Mouse (Mus musculus) liver, embryonic 12.5 days (tissue): ENCODE results near the gene Irf4. TPM values are rescaled to one million over a fixed set of nuclear protein-coding genes. Genes with fewer than 3 reads are reported as not detected.

Experiments used
- ATAC-seq: fragments of 200-750 bp; cut with Nextera tagmentation; 2 replicates; pipeline ENCODE4 v1.8.0; 2017; ENCODE audit warnings: moderate number of reproducible peaks, mild to moderate bottlenecking, moderate library complexity
- H3K27ac ChIP-seq: fragments of 300-500 bp; sonication (generic); 2 replicates; pipeline ENCODE4 v1.5.1; 2016; ENCODE audit warnings: mild to moderate bottlenecking
- H3K27me3 ChIP-seq: fragments of 300-500 bp; sonication (generic); replicated peaks from 2 replicates; pipeline ENCODE4 v1.6.1; 2016; ENCODE audit warnings: mild to moderate bottlenecking, moderate library complexity
- H3K36me3 ChIP-seq: fragments of 300-500 bp; sonication (generic); 2 replicates; pipeline ENCODE4 v1.6.1; 2016; ENCODE audit warnings: mild to moderate bottlenecking, moderate library complexity
- H3K4me1 ChIP-seq: fragments of 300-500 bp; sonication (generic); 2 replicates; pipeline ENCODE4 v1.6.1; 2016
- H3K4me2 ChIP-seq: fragments of 300-500 bp; sonication (generic); 2 replicates; pipeline ENCODE4 v1.6.1; 2016; ENCODE audit warnings: mild to moderate bottlenecking, moderate library complexity
- H3K4me3 ChIP-seq: fragments of 300-500 bp; sonication (generic); 2 replicates; pipeline ENCODE4 v1.5.1; 2016; ENCODE audit warnings: mild to moderate bottlenecking, moderate library complexity
- H3K9ac ChIP-seq: fragments of 300-500 bp; sonication (generic); 2 replicates; pipeline ENCODE4 v1.6.1; 2016; ENCODE audit warnings: mild to moderate bottlenecking, moderate library complexity
- H3K9me3 ChIP-seq: fragments of 300-500 bp; sonication (generic); replicated peaks from 2 replicates; pipeline ENCODE4 v1.6.1; 2016; ENCODE audit warnings: mild to moderate bottlenecking, moderate library complexity
- WGBS: fragments of 180-500 bp; shearing (Covaris S2); methylation state at CpG from one replicate; pipeline ENCODE4 v1.1.7; 2016; ENCODE audit not compliant: insufficient replicate concordance; 5-methylcytosine and 5-hydroxymethylcytosine counted together
- polyA plus RNA-seq: library from polyadenylated mRNA; unstranded; fragments of >200 nt; fragmentation: Nextera tagmentation; extraction: Ambion mirVana; gene quantifications from 2 replicates; pipeline ENCODE4 v1.2.1, GENCODE M21; 2016

The Irf4 gene
- polyA plus RNA-seq, 1 experiment from 2014 or later, result not detected

- no peak overlapping the region for H3K27ac ChIP-seq
- H3K4me3 ChIP-seq, result no peak overlapping the region
- WGBS, result 54% methylated on average over 6 of the region's 6 CpGs
- no peak overlapping the region for H3K9ac ChIP-seq
- H3K27me3 ChIP-seq, result peaks cover 14% of the 10 kb centered on the region
- no peaks in the 10 kb centered on the region for H3K4me1 ChIP-seq
- no peak overlapping the region for H3K4me2 ChIP-seq
- ATAC-seq, result no peak
- H3K9me3 ChIP-seq, result no peaks in the 10 kb centered on the region
- H3K36me3 ChIP-seq, result no peaks in the 10 kb centered on the region
Observed at GRCm38 (mm10) chr13:30742411-30742970, 6.5 kb upstream of the Irf4 start.

GRCm38 (mm10) chr13:30745121-30745520 lies 3.9 kb upstream of the Irf4 start:
- H3K27me3 ChIP-seq, result peaks cover 40% of the 10 kb centered on the region
- ATAC-seq, result no peak
- H3K36me3 ChIP-seq, result no peaks in the 10 kb centered on the region
- H3K4me1 ChIP-seq, result peaks cover 12% of the 10 kb centered on the region
- H3K9me3 ChIP-seq, result no peaks in the 10 kb centered on the region
- 54% methylated on average over 7 of the region's 7 CpGs for WGBS
- no peak overlapping the region for H3K4me3 ChIP-seq
- H3K27ac ChIP-seq, result no peak overlapping the region
- no peak overlapping the region for H3K4me2 ChIP-seq
- no peak overlapping the region for H3K9ac ChIP-seq

- H3K4me2 ChIP-seq, result no peak overlapping the region
- 61% methylated on average over 5 of the region's 5 CpGs for WGBS
- no peaks in the 10 kb centered on the region for H3K36me3 ChIP-seq
- ATAC-seq, result no peak
- no peaks in the 10 kb centered on the region for H3K9me3 ChIP-seq
- H3K9ac ChIP-seq, result no peak overlapping the region
- peaks cover 12% of the 10 kb centered on the region for H3K4me1 ChIP-seq
- no peak overlapping the region for H3K27ac ChIP-seq
- peaks cover 60% of the 10 kb centered on the region for H3K27me3 ChIP-seq
- H3K4me3 ChIP-seq, result no peak overlapping the region
Observed at GRCm38 (mm10) chr13:30747068-30747467, 2.0 kb upstream of the Irf4 start.

- H3K36me3 ChIP-seq, result no peaks in the 10 kb centered on the region
- H3K27ac ChIP-seq, result no peak overlapping the region
- no peak for ATAC-seq
- no peak overlapping the region for H3K4me3 ChIP-seq
- no peaks in the 10 kb centered on the region for H3K9me3 ChIP-seq
- no peak overlapping the region for H3K9ac ChIP-seq
- H3K4me2 ChIP-seq, result no peak overlapping the region
- H3K27me3 ChIP-seq, result peaks cover 64% of the 10 kb centered on the region
- H3K4me1 ChIP-seq, result peaks cover 12% of the 10 kb centered on the region
- WGBS, result 47% methylated on average over 11 of the region's 11 CpGs
Observed at GRCm38 (mm10) chr13:30747504-30747903, 1.5 kb upstream of the Irf4 start.

- H3K4me2 ChIP-seq, result no peak overlapping the region
- no peak overlapping the region for H3K4me3 ChIP-seq
- H3K27me3 ChIP-seq, result peaks cover 68% of the 10 kb centered on the region
- no peaks in the 10 kb centered on the region for H3K9me3 ChIP-seq
- WGBS, result 52% methylated on average over 11 of the region's 11 CpGs
- H3K9ac ChIP-seq, result no peak overlapping the region
- no peak for ATAC-seq
- no peak overlapping the region for H3K27ac ChIP-seq
- H3K36me3 ChIP-seq, result no peaks in the 10 kb centered on the region
- H3K4me1 ChIP-seq, result peaks cover 12% of the 10 kb centered on the region
Observed at GRCm38 (mm10) chr13:30748321-30748720, 705 bp upstream of the Irf4 start.

GRCm38 (mm10) chr13:30749557-30750141 lies 623 bp downstream of the Irf4 start:
- H3K9me3 ChIP-seq, result no peaks in the 10 kb centered on the region
- H3K4me2 ChIP-seq, result peak overlapping the region; percentile 60
- no peak overlapping the region for H3K27ac ChIP-seq
- H3K4me3 ChIP-seq, result peak overlapping the region; percentile 40
- H3K4me1 ChIP-seq, result peaks cover 12% of the 10 kb centered on the region
- peaks cover 68% of the 10 kb centered on the region for H3K27me3 ChIP-seq
- no peak for ATAC-seq
- no peak overlapping the region for H3K9ac ChIP-seq
- WGBS, result 11% methylated on average over 11 of the region's 11 CpGs
- H3K36me3 ChIP-seq, result no peaks in the 10 kb centered on the region

GRCm38 (mm10) chr13:30750461-30751303 lies 1.7 kb downstream of the Irf4 start:
- ATAC-seq, result no peak
- 4% methylated on average over 33 of the region's 33 CpGs for WGBS
- Histone ChIP-seq H3K27me3 (peaks cover 72% of the 10 kb centered on the region), H3K4me1 (peaks cover 12% of the 10 kb centered on the region), H3K27ac (no peak overlapping the region), H3K4me3 (0 out of 2 replicates have a peak overlapping the region, but pooled peaks have one; percentile 6), H3K9ac (no peak overlapping the region), H3K36me3 (no peaks in the 10 kb centered on the region), H3K9me3 (no peaks in the 10 kb centered on the region), H3K4me2 (peak overlapping the region; percentile 38)

- Histone ChIP-seq H3K9me3 (no peaks in the 10 kb centered on the region), H3K27me3 (peaks cover 72% of the 10 kb centered on the region), H3K36me3 (no peaks in the 10 kb centered on the region), H3K9ac (no peak overlapping the region), H3K4me1 (peaks cover 12% of the 10 kb centered on the region), H3K4me2 (no peak overlapping the region), H3K4me3 (no peak overlapping the region), H3K27ac (no peak overlapping the region)
- ATAC-seq, result no peak
- WGBS, result 28% methylated on average over 6 of the region's 6 CpGs
Observed at GRCm38 (mm10) chr13:30751304-30751580, 2.2 kb downstream of the Irf4 start.

GRCm38 (mm10) chr13:30752581-30753187 lies 3.7 kb downstream of the Irf4 start:
- no peak for ATAC-seq
- peaks cover 61% of the 10 kb centered on the region for H3K27me3 ChIP-seq
- H3K27ac ChIP-seq, result no peak overlapping the region
- H3K4me3 ChIP-seq, result no peak overlapping the region
- no peaks in the 10 kb centered on the region for H3K9me3 ChIP-seq
- H3K36me3 ChIP-seq, result no peaks in the 10 kb centered on the region
- H3K9ac ChIP-seq, result no peak overlapping the region
- WGBS, result 61% methylated on average over 4 of the region's 4 CpGs
- H3K4me2 ChIP-seq, result no peak overlapping the region
- peaks cover 12% of the 10 kb centered on the region for H3K4me1 ChIP-seq

GRCm38 (mm10) chr13:30753441-30753840 lies 4.4 kb downstream of the Irf4 start:
- H3K36me3 ChIP-seq, result no peaks in the 10 kb centered on the region
- WGBS, result 53% methylated on average over 3 of the region's 3 CpGs
- H3K9ac ChIP-seq, result no peak overlapping the region
- peaks cover 12% of the 10 kb centered on the region for H3K4me1 ChIP-seq
- no peak overlapping the region for H3K27ac ChIP-seq
- H3K9me3 ChIP-seq, result no peaks in the 10 kb centered on the region
- no peak overlapping the region for H3K4me3 ChIP-seq
- H3K4me2 ChIP-seq, result no peak overlapping the region
- H3K27me3 ChIP-seq, result peaks cover 53% of the 10 kb centered on the region
- no peak for ATAC-seq

- ATAC-seq, result no peak
- Histone ChIP-seq H3K9me3 (no peaks in the 10 kb centered on the region), H3K4me1 (peaks cover 8% of the 10 kb centered on the region), H3K9ac (no peak overlapping the region), H3K36me3 (no peaks in the 10 kb centered on the region), H3K4me3 (no peak overlapping the region), H3K27ac (no peak overlapping the region), H3K27me3 (peaks cover 47% of the 10 kb centered on the region), H3K4me2 (no peak overlapping the region)
- 54% methylated on average over 4 of the region's 4 CpGs for WGBS
Observed at GRCm38 (mm10) chr13:30754066-30754465, 5.0 kb downstream of the Irf4 start.

- H3K9ac ChIP-seq, result no peak overlapping the region
- H3K27ac ChIP-seq, result no peak overlapping the region
- no peaks in the 10 kb centered on the region for H3K4me1 ChIP-seq
- no peaks in the 10 kb centered on the region for H3K36me3 ChIP-seq
- peaks cover 38% of the 10 kb centered on the region for H3K27me3 ChIP-seq
- no peaks in the 10 kb centered on the region for H3K9me3 ChIP-seq
- no peak overlapping the region for H3K4me2 ChIP-seq
- no peak overlapping the region for H3K4me3 ChIP-seq
- no peak for ATAC-seq
- 73% methylated on average over 10 of the region's 10 CpGs for WGBS
Observed at GRCm38 (mm10) chr13:30754825-30755476, 5.9 kb downstream of the Irf4 start.
